Mouse (Mus musculus) liver, adult 2 months (tissue): Measurements from ENCODE around the gene Adgrd1.

ENCODE experiments used
- CTCF ChIP-seq: fragments of 200-500 bp; IDR thresholded peaks from 2 replicates; pipeline ENCODE4 v1.5.1; 2011; ENCODE audit warnings: low read depth, low read length, control low read depth
- POLR2A ChIP-seq: fragments of 200-500 bp; IDR thresholded peaks from 2 replicates; pipeline ENCODE4 v1.6.1; 2011; ENCODE audit warnings: low read length, control low read depth; ENCODE audit not compliant: insufficient read depth; ENCODE audit errors: extremely low read depth

DNA sequence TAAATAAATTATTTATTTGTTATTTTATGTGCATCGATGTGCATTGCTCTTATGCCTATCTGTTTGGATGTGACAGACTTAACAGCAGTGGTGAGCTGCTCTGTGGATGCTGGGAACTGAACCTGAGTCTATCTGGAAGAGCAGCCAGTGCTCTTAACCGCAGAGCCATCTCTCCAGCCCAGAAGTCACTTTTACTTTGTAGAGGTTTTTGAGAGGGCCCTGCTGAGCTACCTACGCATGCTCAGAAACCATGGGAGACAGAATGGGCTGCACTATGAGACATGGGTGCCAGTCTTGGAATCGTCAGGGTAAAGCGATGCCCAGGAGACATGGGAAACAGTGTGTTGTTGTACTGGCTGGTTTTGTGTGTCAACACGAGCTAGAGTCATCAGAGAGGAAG is 20.5 kb upstream of the Adgrd1 start:
- no peak for TF ChIP-seq POLR2A
- TF ChIP-seq CTCF = no peak
